Mouse (Mus musculus): ENCODE results near the gene Pon1. TPM values are rescaled to one million over a fixed set of nuclear protein-coding genes. Genes with fewer than 3 reads are reported as not detected.

Gene Pon1
- polyA plus RNA-seq, 1 experiment from 2014 or later, result 40.6 TPM

DNA sequence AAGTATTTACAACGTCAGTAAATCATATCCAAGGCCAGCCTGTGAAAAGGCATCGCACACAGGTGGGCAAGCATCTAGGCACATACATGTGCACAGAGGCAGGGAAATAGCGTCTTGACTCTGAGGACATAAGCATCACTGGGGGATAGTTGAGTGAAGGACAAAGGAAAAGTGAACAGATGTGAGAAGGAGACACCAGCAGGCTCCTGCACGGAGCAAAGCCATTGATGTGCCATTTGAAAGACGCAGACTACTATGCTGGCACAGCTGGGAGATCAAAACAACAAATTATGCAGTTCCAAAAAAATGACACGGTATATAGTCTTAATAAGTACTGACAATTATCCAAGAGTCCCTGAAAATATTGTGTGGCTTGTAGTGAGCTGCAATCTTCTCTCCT lies 6.2 kb downstream of the Pon1 start:
- H3K9me3 ChIP-seq (ENCODE audit: low read length), result no peaks in the 10 kb centered on the region
- no peak overlapping the region for H3K4me2 ChIP-seq (replicated peaks; ENCODE audit: low read depth, low read length)
- H3K4me3 ChIP-seq (ENCODE audit: low read depth, low read length), result no peak overlapping the region
- H3K27me3 ChIP-seq (replicated peaks; ENCODE audit: insufficient read depth, low read length), result no peaks in the 10 kb centered on the region
- H3K4me1 ChIP-seq (ENCODE audit: insufficient read depth, low read depth, low read length), result peaks cover 6% of the 10 kb centered on the region; the same call in 1 of the 2 replicates
- DNase-seq (ENCODE audit: low spot score) (no peak), ATAC-seq (no peak)
- H3K36me3 ChIP-seq (ENCODE audit: insufficient read depth, low read length), result no peaks in the 10 kb centered on the region
- WGBS, result 85% methylated on average over 6 of the region's 6 CpGs
- H3K9ac ChIP-seq (replicated peaks; ENCODE audit: low read depth), result no peak overlapping the region
- TF ChIP-seq CTCF (IDR thresholded peaks at IDR 0.05) (no peak), EP300 (IDR thresholded peaks at IDR 0.05) (no peak)
- H3K27ac ChIP-seq (ENCODE audit: low read length), result no peak overlapping the region

DNA sequence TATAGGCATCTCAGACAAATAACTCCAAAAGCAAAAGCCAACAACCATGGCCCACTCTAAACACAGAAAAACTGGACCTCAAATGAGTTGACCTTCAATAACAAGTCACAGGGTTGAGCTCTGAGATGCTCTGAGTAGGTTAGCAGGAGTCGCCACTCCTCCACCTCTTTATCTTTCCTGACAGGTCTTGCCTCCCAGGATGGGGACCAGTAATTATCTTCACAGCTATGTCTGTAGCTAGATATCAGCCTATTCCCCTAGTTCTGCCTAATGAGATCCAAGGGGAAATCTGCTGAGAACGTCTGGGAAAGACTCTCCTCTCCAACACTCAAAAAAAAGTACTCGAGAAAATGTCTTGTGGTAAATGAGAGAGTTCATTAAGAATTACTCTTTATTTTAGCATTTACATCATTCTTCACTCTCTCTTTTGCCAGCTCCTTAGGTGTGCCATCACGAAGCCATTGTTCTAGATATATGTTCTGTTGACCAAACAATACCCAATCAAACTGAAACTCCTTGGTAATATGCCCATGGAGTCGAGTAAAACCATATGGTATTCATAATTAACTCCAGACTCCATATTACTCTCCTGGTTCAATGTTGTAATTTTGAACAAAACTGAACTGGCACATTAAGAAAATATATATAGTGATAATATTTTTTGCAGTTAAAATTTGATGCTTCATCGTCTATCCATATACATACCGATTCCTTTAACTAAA lies 7.4 kb downstream of the Pon1 start:
- Histone ChIP-seq H3K27me3 (replicated peaks; ENCODE audit: insufficient read depth, low read length) (no peaks in the 10 kb centered on the region), H3K27ac (ENCODE audit: low read length) (no peak overlapping the region), H3K9ac (replicated peaks; ENCODE audit: low read depth) (no peak overlapping the region), H3K9me3 (ENCODE audit: low read length) (no peaks in the 10 kb centered on the region), H3K4me3 (ENCODE audit: low read depth, low read length) (no peak overlapping the region), H3K36me3 (ENCODE audit: insufficient read depth, low read length) (no peaks in the 10 kb centered on the region), H3K4me2 (replicated peaks; ENCODE audit: low read depth, low read length) (no peak overlapping the region), H3K4me1 (ENCODE audit: insufficient read depth, low read depth, low read length) (peaks cover 6% of the 10 kb centered on the region; the same call in 1 of the 2 replicates)
- ATAC-seq, result no peak
- TF ChIP-seq CTCF (IDR thresholded peaks at IDR 0.05) (no peak), EP300 (IDR thresholded peaks at IDR 0.05) (no peak)
- WGBS, result 69% methylated on average over 7 of the region's 7 CpGs
- no peak for DNase-seq (ENCODE audit: low spot score)

DNA sequence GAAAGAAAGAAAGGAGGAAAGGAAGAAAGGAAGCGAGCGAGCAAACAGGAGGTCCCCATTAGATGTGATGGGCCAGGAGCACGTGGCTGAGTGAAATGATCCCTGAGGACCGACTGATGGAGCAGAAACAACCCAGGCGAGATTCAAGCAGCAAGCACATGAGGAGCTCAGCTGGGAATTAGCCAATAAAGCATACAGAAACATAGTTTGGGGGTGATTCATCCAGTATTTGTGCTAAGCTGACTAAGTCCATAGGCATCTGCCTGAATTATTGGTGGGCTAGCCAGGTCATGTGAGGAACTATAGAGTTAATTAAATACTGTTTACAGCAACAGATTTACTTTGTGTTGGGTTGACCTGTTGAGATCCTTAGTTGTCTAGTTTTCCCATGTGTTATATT lies 13.1 kb downstream of the Pon1 start:
- H3K4me2 ChIP-seq (replicated peaks; ENCODE audit: low read depth, low read length), result no peak overlapping the region
- H3K9me3 ChIP-seq (ENCODE audit: low read length), result no peaks in the 10 kb centered on the region
- H3K4me1 ChIP-seq (ENCODE audit: insufficient read depth, low read depth, low read length), result no peaks in the 10 kb centered on the region
- H3K36me3 ChIP-seq (ENCODE audit: insufficient read depth, low read length), result no peaks in the 10 kb centered on the region
- DNase-seq (ENCODE audit: low spot score) (no peak), ATAC-seq (no peak)
- WGBS, result 79% methylated on average over 5 of the region's 5 CpGs
- no peak overlapping the region for H3K27ac ChIP-seq (ENCODE audit: low read length)
- no peak overlapping the region for H3K4me3 ChIP-seq (ENCODE audit: low read depth, low read length)
- no peak for TF ChIP-seq CTCF (IDR thresholded peaks at IDR 0.05)
- no peak for TF ChIP-seq EP300 (IDR thresholded peaks at IDR 0.05)
- no peaks in the 10 kb centered on the region for H3K27me3 ChIP-seq (replicated peaks; ENCODE audit: insufficient read depth, low read length)
- no peak overlapping the region for H3K9ac ChIP-seq (replicated peaks; ENCODE audit: low read depth)

DNA sequence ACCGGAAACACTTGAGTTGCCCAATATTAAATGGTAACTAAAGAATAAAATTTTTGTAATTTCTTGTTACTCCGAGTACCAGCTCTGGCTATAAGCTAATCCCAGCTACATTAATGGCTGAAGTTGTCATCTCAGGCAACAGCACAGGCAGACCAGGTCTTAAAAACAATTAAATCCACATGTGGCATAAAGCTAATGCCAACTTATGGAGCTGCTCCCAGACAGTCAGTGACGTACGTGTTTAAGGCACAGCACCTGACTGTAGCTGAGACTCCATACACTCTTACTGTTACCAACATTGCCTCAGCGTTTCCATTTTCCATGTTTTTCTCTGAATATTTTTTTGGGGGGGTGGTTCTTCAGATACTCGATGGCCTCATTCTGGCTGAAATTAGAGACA lies 14.6 kb downstream of the Pon1 start:
- Histone ChIP-seq H3K4me1 (ENCODE audit: insufficient read depth, low read depth, low read length) (no peaks in the 10 kb centered on the region), H3K9me3 (ENCODE audit: low read length) (no peaks in the 10 kb centered on the region), H3K4me3 (ENCODE audit: low read depth, low read length) (no peak overlapping the region), H3K27ac (ENCODE audit: low read length) (no peak overlapping the region), H3K9ac (replicated peaks; ENCODE audit: low read depth) (no peak overlapping the region), H3K27me3 (replicated peaks; ENCODE audit: insufficient read depth, low read length) (no peaks in the 10 kb centered on the region), H3K4me2 (replicated peaks; ENCODE audit: low read depth, low read length) (no peak overlapping the region), H3K36me3 (ENCODE audit: insufficient read depth, low read length) (no peaks in the 10 kb centered on the region)
- ATAC-seq (no peak), DNase-seq (ENCODE audit: low spot score) (no peak)
- no peak for TF ChIP-seq EP300 (IDR thresholded peaks at IDR 0.05)
- no peak for TF ChIP-seq CTCF (IDR thresholded peaks at IDR 0.05)
- WGBS, result 81% methylated on average over 6 of the region's 6 CpGs

DNA sequence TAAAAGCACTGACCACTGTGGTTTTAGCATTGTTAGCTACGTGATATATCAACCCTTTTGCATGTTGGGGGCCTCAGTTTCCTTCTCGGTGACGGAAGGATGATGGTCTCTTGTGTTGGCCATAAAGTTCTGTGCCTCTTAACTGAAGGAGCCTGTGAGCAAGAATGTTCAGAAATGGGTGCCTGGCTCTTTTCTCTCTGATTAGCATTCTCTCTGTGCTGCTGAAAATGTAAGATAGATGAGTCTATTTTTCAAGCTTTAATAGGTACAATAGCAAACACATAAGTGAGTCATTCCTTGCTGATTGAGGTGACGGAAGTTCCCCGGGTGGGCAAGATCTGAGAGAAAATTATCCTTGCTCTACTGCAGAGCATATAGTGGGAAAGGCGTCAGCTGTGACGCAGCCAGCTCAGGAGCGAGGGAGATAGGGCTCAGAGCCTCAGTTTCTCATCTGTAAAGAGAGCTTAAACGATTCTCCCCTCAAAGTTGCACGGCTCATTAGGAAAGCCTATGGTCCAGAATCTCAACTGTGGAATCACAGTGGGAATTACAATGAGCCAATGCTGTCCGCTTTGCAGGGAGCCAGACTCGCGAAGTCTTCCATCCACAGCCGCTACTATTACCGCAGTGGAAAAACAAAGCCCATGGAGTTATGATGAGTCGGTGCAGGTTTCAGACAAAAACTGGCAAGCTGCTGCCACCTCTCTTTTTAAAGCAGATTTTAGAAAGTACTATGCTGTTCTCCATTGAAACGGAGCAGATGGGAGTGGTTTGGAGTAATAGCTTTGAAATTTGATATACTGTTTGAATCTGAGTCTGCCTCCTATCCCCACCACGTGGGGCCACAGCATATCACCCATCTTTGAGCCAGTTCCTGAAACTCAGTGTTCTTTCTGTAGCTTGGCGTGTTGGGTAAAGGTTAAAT lies 15.5 kb downstream of the Pon1 start:
- H3K27me3 ChIP-seq (replicated peaks; ENCODE audit: insufficient read depth, low read length), result no peaks in the 10 kb centered on the region
- H3K4me2 ChIP-seq (replicated peaks; ENCODE audit: low read depth, low read length), result no peak overlapping the region
- no peak overlapping the region for H3K9ac ChIP-seq (replicated peaks; ENCODE audit: low read depth)
- no peak for ATAC-seq
- WGBS, result 48% methylated on average over 19 of the region's 19 CpGs
- no peak; the same call in 1 of the 2 replicates for TF ChIP-seq CTCF (IDR thresholded peaks at IDR 0.05)
- TF ChIP-seq EP300 (IDR thresholded peaks at IDR 0.05), result no peak
- H3K36me3 ChIP-seq (ENCODE audit: insufficient read depth, low read length), result no peaks in the 10 kb centered on the region
- DNase-seq (ENCODE audit: low spot score), result no peak
- no peak overlapping the region for H3K4me3 ChIP-seq (ENCODE audit: low read depth, low read length)
- H3K4me1 ChIP-seq (ENCODE audit: insufficient read depth, low read depth, low read length), result no peaks in the 10 kb centered on the region
- H3K27ac ChIP-seq (ENCODE audit: low read length), result no peak overlapping the region
- H3K9me3 ChIP-seq (ENCODE audit: low read length), result no peaks in the 10 kb centered on the region

DNA sequence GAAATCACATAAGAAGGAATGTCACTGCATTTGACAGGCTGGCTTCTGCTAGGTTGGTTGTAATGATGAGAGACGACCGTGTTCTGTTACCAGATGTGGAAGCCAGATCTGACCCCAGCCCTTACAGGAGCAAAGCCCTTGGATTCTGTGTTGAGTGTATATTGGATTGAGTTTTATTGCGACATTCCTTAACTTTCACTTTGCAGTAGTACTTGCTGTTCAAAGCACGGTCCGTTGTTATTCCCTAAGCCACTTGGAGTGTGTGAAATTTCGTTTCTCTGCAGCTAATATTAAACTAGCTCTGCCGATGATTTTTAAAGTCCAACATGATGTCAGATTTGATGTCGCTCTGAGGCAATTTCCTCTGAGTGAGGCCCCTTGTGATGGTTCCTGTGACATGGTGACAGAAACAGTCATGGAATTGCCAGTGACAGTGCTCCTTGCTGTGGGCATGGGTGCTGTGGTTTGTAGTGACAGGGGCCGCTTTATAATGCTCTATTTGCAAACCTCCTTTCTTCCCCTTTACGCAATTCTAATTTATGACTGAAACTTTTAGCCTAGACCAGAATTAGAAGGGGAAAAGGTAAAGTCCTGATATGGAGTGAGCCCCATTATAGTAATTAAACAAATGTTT lies 19.4 kb downstream of the Pon1 start:
- Histone ChIP-seq H3K4me1 (ENCODE audit: insufficient read depth, low read depth, low read length) (no peaks in the 10 kb centered on the region), H3K4me3 (ENCODE audit: low read depth, low read length) (no peak overlapping the region), H3K9me3 (ENCODE audit: low read length) (no peaks in the 10 kb centered on the region), H3K27ac (ENCODE audit: low read length) (no peak overlapping the region), H3K4me2 (replicated peaks; ENCODE audit: low read depth, low read length) (no peak overlapping the region), H3K27me3 (replicated peaks; ENCODE audit: insufficient read depth, low read length) (no peaks in the 10 kb centered on the region), H3K9ac (replicated peaks; ENCODE audit: low read depth) (no peak overlapping the region), H3K36me3 (ENCODE audit: insufficient read depth, low read length) (no peaks in the 10 kb centered on the region)
- 71% methylated on average over 10 of the region's 10 CpGs for WGBS
- DNase-seq (ENCODE audit: low spot score) (no peak), ATAC-seq (no peak)
- no peak for TF ChIP-seq CTCF (IDR thresholded peaks at IDR 0.05)
- TF ChIP-seq EP300 (IDR thresholded peaks at IDR 0.05), result no peak

Data from lung, postnatal 0 days (tissue).